Mouse (Mus musculus) lung, embryonic 14.5 days (tissue): ENCODE results near the gene Birc5. TPM values are rescaled to one million over a fixed set of nuclear protein-coding genes. Genes with fewer than 3 reads are reported as not detected.

ENCODE experiments used
- ATAC-seq: fragments of 200-750 bp; cut with Nextera tagmentation; 2 replicates; pipeline ENCODE4 v1.8.0; 2017; ENCODE audit warnings: mild to moderate bottlenecking, moderate TSS enrichment, moderate library complexity; ENCODE audit not compliant: insufficient read depth
- DNase-seq: peaks from one replicate; pipeline ENCODE4 v3.0.0-alpha.2; 2015
- H3K27ac ChIP-seq: fragments of 300-500 bp; sonication (generic); 2 replicates; pipeline ENCODE4 v1.5.1; 2014; ENCODE audit warnings: low read depth, mild to moderate bottlenecking, moderate library complexity
- H3K27me3 ChIP-seq: fragments of 300-500 bp; sonication (generic); 2 replicates; pipeline ENCODE4 v1.6.1; 2014; ENCODE audit warnings: low read length, control low read depth; ENCODE audit not compliant: insufficient read depth
- H3K36me3 ChIP-seq: fragments of 300-500 bp; sonication (generic); 2 replicates; pipeline ENCODE4 v1.6.1; 2014; ENCODE audit warnings: control low read depth; ENCODE audit not compliant: insufficient read depth
- H3K4me1 ChIP-seq: fragments of 300-500 bp; sonication (generic); 2 replicates; pipeline ENCODE4 v1.6.1; 2014; ENCODE audit warnings: antibody characterized with exemption, control low read depth; ENCODE audit not compliant: insufficient read depth
- H3K4me2 ChIP-seq: fragments of 300-500 bp; sonication (generic); 2 replicates; pipeline ENCODE4 v1.6.1; 2014; ENCODE audit warnings: mild to moderate bottlenecking
- H3K4me3 ChIP-seq: fragments of 300-500 bp; sonication (generic); 2 replicates; pipeline ENCODE4 v1.5.1; 2014; ENCODE audit warnings: low read depth, low read length
- H3K9ac ChIP-seq: fragments of 300-500 bp; sonication (generic); 2 replicates; pipeline ENCODE4 v1.6.1; 2014
- H3K9me3 ChIP-seq: fragments of 300-500 bp; sonication (generic); 2 replicates; pipeline ENCODE4 v1.6.1; 2016; ENCODE audit warnings: low read depth, low read length, control low read depth
- CTCF ChIP-seq: IDR thresholded peaks from 2 replicates; pipeline ENCODE4 v1.5.1; 2016; ENCODE audit warnings: antibody characterized with exemption, low read depth
- WGBS: fragments of 180-500 bp; shearing (Covaris S2); extraction: QIAGEN DNeasy Blood & Tissue Kit; methylation state at CpG from one replicate; pipeline ENCODE4 v1.1.7; 2014; 5-methylcytosine and 5-hydroxymethylcytosine counted together
- polyA plus RNA-seq: library from polyadenylated mRNA; unstranded; fragments of >200 nt; fragmentation: Nextera tagmentation; extraction: Ambion mirVana; gene quantifications from 2 replicates; pipeline ENCODE4 v1.2.1, GENCODE M21; 2014

Birc5 gene
- polyA plus RNA-seq, 1 experiment from 2014 or later, result 399 TPM

- peaks cover 11% of the 10 kb centered on the region for H3K4me1 ChIP-seq
- WGBS, result 79% methylated on average over 2 of the region's 2 CpGs
- TF ChIP-seq CTCF, result no peak
Measured at GRCm38 (mm10) chr11:117843434-117843833, 5.6 kb upstream of the Birc5 start.

DNA sequence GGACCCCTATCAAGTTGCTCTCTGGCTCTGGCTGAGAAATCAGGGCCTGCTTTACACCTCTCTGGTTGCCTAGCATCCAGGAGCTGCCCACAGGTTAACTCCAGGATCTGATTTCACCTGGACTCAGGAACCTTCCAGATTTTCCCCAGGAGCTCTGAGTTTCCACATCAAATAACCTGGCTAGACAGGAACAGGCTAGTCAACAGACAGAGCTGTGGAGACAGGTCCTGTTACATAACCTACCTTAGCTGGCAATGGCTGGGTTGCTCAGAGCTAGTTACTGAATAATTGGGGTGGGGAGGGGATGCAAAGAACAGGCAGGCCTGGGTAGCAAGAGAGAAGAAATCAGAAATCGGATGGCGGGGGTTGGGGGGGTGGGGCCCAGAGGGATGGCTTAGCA is 4.1 kb upstream of the Birc5 start:
- Histone ChIP-seq H3K9me3 (no peaks in the 10 kb centered on the region), H3K36me3 (no peaks in the 10 kb centered on the region), H3K27ac (peak overlapping the region; percentile 69; the same call in 1 of the 2 replicates), H3K4me1 (peaks cover 13% of the 10 kb centered on the region), H3K4me2 (no peak overlapping the region), H3K4me3 (no peak overlapping the region), H3K9ac (no peak overlapping the region; the same call in 1 of the 2 replicates), H3K27me3 (no peaks in the 10 kb centered on the region)
- no peak for DNase-seq
- no peak for ATAC-seq
- TF ChIP-seq CTCF, result no peak
- WGBS, result 53% methylated on average over 2 of the region's 2 CpGs

More at GRCm38 (mm10) chr11:117843434-117843833, 5.6 kb upstream of the Birc5 start:
- ATAC-seq, result no peak
- H3K36me3 ChIP-seq, result no peaks in the 10 kb centered on the region
- DNase-seq, result no peak
- H3K27ac ChIP-seq, result no peak overlapping the region
- no peak overlapping the region for H3K9ac ChIP-seq
- no peak overlapping the region for H3K4me2 ChIP-seq
- H3K9me3 ChIP-seq, result no peaks in the 10 kb centered on the region
- no peak overlapping the region for H3K4me3 ChIP-seq
- no peaks in the 10 kb centered on the region for H3K27me3 ChIP-seq

DNA sequence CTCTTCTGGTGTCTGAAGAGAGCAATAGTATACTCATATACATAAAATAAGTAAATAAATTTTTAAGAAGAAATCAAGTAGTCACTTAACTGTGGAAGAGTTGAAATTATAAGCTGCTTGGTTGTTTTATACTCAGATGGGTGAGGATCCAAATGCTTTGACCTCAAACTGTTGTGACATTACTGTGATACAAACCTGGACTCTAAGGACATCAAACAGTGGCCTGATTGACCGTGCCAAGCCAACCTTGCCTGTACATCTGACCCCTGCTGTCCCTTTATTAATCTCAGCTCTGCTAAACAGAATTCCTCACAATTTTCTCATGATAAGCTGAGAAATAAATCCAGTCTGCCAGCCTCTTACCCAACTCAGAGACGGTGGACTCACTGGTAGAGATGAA is 3.4 kb upstream of the Birc5 start:
- Histone ChIP-seq H3K4me1 (peaks cover 19% of the 10 kb centered on the region), H3K9me3 (no peaks in the 10 kb centered on the region), H3K4me2 (no peak overlapping the region), H3K27me3 (no peaks in the 10 kb centered on the region), H3K36me3 (no peaks in the 10 kb centered on the region), H3K27ac (no peak overlapping the region), H3K4me3 (no peak overlapping the region), H3K9ac (no peak overlapping the region)
- ATAC-seq (no peak), DNase-seq (no peak)
- TF ChIP-seq CTCF, result no peak
- 73% methylated on average over 2 of the region's 2 CpGs for WGBS

- Histone ChIP-seq H3K4me1 (peaks cover 22% of the 10 kb centered on the region), H3K4me3 (no peak overlapping the region), H3K36me3 (peaks cover 5% of the 10 kb centered on the region), H3K9ac (no peak overlapping the region), H3K27me3 (no peaks in the 10 kb centered on the region), H3K9me3 (no peaks in the 10 kb centered on the region), H3K27ac (no peak overlapping the region), H3K4me2 (no peak overlapping the region)
- 47% methylated on average over 5 of the region's 5 CpGs for WGBS
- TF ChIP-seq CTCF, result peak; percentile 46
- DNase-seq (peak; percentile 62), ATAC-seq (no peak)
Measured at GRCm38 (mm10) chr11:117846640-117847039, 2.4 kb upstream of the Birc5 start.

GRCm38 (mm10) chr11:117847593-117848215 is 1.3 kb upstream of the Birc5 start:
- Histone ChIP-seq H3K27ac (peak overlapping the region; percentile 97), H3K9ac (peak overlapping the region; percentile 83), H3K27me3 (no peaks in the 10 kb centered on the region), H3K4me1 (peaks cover 22% of the 10 kb centered on the region), H3K36me3 (peaks cover 15% of the 10 kb centered on the region), H3K9me3 (no peaks in the 10 kb centered on the region), H3K4me3 (peak overlapping the region; percentile 74), H3K4me2 (peak overlapping the region; percentile 90)
- TF ChIP-seq CTCF, result no peak
- ATAC-seq (no peak), DNase-seq (no peak)
- WGBS, result 73% methylated on average over 7 of the region's 7 CpGs

DNA sequence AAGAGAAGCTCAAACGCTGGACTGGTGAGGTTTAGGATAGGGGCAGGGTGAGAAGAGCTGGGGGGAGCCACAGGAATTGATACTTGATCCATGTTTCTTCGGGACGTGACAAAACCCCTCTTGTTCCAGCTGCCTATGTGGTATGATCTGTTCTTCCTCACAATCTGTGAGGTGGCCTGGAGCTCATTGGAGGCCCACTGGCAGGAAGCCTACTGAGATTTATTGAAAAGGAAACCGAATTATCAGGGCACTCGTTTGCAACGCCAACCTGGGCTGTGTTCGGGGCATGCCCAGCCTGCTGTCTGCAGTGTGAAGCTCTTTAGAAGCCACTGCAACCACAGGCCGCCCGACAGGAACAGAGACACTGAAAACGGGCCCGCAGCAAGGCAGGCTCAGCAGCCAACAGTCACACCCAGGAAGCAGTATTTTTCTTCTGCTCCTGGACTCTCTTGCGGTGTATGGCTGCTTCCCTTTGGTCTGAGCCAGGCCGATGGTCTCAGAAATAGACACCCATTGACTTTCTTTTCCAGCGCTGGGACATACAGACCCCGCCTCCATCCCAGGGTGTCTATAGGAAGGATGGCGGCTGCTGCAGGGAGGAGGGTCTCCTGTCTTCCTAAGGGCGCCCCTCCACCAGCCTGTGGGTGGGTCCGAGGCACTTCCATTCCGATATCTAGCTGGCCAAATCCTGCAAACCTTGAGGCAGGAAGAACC is 623 bp upstream of the Birc5 start:
- no peaks in the 10 kb centered on the region for H3K9me3 ChIP-seq
- peak; percentile 88 for ATAC-seq
- DNase-seq, result no peak
- peak overlapping the region; percentile 74 for H3K4me3 ChIP-seq
- 4% methylated on average over 19 of the region's 19 CpGs for WGBS
- H3K4me1 ChIP-seq, result peaks cover 22% of the 10 kb centered on the region
- peak overlapping the region; percentile 97 for H3K27ac ChIP-seq
- H3K36me3 ChIP-seq, result peaks cover 22% of the 10 kb centered on the region
- no peaks in the 10 kb centered on the region for H3K27me3 ChIP-seq
- H3K9ac ChIP-seq, result peak overlapping the region; percentile 83
- peak overlapping the region; percentile 90 for H3K4me2 ChIP-seq
- no peak for TF ChIP-seq CTCF

DNA sequence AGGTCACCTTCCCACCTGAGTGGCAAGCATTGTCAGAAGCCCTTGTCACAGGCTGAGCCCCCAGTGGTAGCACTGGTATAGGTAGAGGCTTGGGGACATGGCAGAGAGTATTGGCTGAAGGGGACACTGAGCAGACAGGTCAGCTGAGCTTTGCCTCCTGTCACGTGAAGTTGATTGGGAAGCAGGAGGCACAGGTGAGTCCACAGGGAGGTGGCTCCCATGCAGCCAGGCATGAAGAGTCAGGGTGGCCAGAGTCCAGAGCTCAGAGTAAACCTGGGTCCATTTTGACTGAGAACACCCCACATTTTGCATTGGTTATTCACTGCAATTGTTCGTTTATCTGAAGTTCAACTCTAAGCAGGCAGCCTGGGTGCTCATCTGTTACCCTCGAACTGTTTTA is 3.8 kb downstream of the Birc5 start:
- WGBS, result 72% methylated on average over 3 of the region's 3 CpGs
- Histone ChIP-seq H3K9ac (no peak overlapping the region), H3K27me3 (no peaks in the 10 kb centered on the region), H3K4me1 (peaks cover 16% of the 10 kb centered on the region), H3K4me3 (no peak overlapping the region), H3K4me2 (no peak overlapping the region), H3K27ac (no peak overlapping the region), H3K9me3 (no peaks in the 10 kb centered on the region), H3K36me3 (peaks cover 64% of the 10 kb centered on the region)
- ATAC-seq (no peak), DNase-seq (no peak)
- no peak for TF ChIP-seq CTCF
